Mouse (Mus musculus) olfactory bulb, adult 2 months (tissue): Measurements from ENCODE around the gene Rad54l2.

Experiments used
- CTCF ChIP-seq: fragments of 200-500 bp; IDR thresholded peaks from 2 replicates; pipeline ENCODE4 v1.5.1; 2012; ENCODE audit warnings: low read depth, mild to moderate bottlenecking, low read length, moderate library complexity; ENCODE audit not compliant: insufficient read depth
- POLR2A ChIP-seq: fragments of 200-500 bp; IDR thresholded peaks from 2 replicates; pipeline ENCODE4 v1.6.1; 2012; ENCODE audit warnings: mild to moderate bottlenecking, low read depth, low read length, moderate library complexity; ENCODE audit not compliant: insufficient read depth

DNA sequence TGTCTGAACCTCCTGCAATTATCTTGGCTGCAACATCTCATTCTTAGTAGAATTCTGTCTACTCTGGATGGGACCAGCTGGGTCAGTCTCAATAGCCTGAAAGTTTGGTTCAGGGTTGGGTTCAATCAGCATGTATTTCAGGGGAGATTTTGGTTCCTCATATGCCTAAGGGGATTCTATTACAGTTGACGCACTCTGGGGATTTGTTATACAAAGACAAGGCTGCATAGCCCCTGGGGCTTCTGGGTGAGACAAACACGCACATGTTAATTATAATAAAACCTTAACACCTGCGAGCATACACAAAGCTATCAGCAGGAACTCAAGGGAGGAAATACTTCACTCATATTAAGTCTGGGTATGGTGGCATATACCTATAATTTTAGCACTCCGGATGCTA, 17.5 kb upstream of the Rad54l2 start:
- TF ChIP-seq CTCF (no peak), POLR2A (no peak)
